Mouse (Mus musculus): Measurements from ENCODE around the gene Cpsf4. TPM values are rescaled to one million over a fixed set of nuclear protein-coding genes. Genes with fewer than 3 reads are reported as not detected.

The Cpsf4 gene
- polyA plus RNA-seq, 1 experiment from 2014 or later, result 35.9 TPM

- Histone ChIP-seq H3K9me3 (ENCODE audit: control insufficient read depth, low read length) (no peaks in the 10 kb centered on the region), H3K27ac (ENCODE audit: low read depth, low read length) (no peak overlapping the region), H3K9ac (ENCODE audit: low read length) (no peak overlapping the region), H3K27me3 (ENCODE audit: control insufficient read depth, insufficient read depth, low read length) (no peaks in the 10 kb centered on the region), H3K4me2 (no peak overlapping the region), H3K36me3 (ENCODE audit: control insufficient read depth, insufficient read depth, low read length) (peaks cover 19% of the 10 kb centered on the region), H3K4me3 (ENCODE audit: low read depth, low read length) (no peak overlapping the region), H3K4me1 (ENCODE audit: control insufficient read depth, insufficient read depth, low read length) (peaks cover 7% of the 10 kb centered on the region)
- 95% methylated on average over 14 of the region's 14 CpGs for WGBS
- no peak for ATAC-seq (ENCODE audit: low FRiP score)
- DNase-seq (ENCODE audit: low spot score, missing footprints), result no peak
Observed at GRCm38 (mm10) chr5:145161361-145161760, 5.7 kb upstream of the Cpsf4 start.

GRCm38 (mm10) chr5:145164710-145165109 lies 2.3 kb upstream of the Cpsf4 start:
- H3K4me1 ChIP-seq (ENCODE audit: control insufficient read depth, insufficient read depth, low read length), result peaks cover 14% of the 10 kb centered on the region
- DNase-seq (ENCODE audit: low spot score, missing footprints) (no peak), ATAC-seq (ENCODE audit: low FRiP score) (no peak)
- WGBS, result 73% methylated on average over 3 of the region's 3 CpGs
- H3K9me3 ChIP-seq (ENCODE audit: control insufficient read depth, low read length), result no peaks in the 10 kb centered on the region
- no peak overlapping the region for H3K4me3 ChIP-seq (ENCODE audit: low read depth, low read length)
- H3K9ac ChIP-seq (ENCODE audit: low read length), result no peak overlapping the region
- peaks cover 13% of the 10 kb centered on the region; the same call in 1 of the 2 replicates for H3K36me3 ChIP-seq (ENCODE audit: control insufficient read depth, insufficient read depth, low read length)
- no peak overlapping the region for H3K4me2 ChIP-seq
- no peak overlapping the region for H3K27ac ChIP-seq (ENCODE audit: low read depth, low read length)
- no peaks in the 10 kb centered on the region for H3K27me3 ChIP-seq (ENCODE audit: control insufficient read depth, insufficient read depth, low read length)

- H3K27me3 ChIP-seq (ENCODE audit: control insufficient read depth, insufficient read depth, low read length), result no peaks in the 10 kb centered on the region
- peaks cover 14% of the 10 kb centered on the region for H3K4me1 ChIP-seq (ENCODE audit: control insufficient read depth, insufficient read depth, low read length)
- H3K27ac ChIP-seq (ENCODE audit: low read depth, low read length), result no peak overlapping the region
- H3K9ac ChIP-seq (ENCODE audit: low read length), result no peak overlapping the region
- peaks cover 13% of the 10 kb centered on the region; the same call in 1 of the 2 replicates for H3K36me3 ChIP-seq (ENCODE audit: control insufficient read depth, insufficient read depth, low read length)
- ATAC-seq (ENCODE audit: low FRiP score) (no peak), DNase-seq (ENCODE audit: low spot score, missing footprints) (no peak)
- H3K4me3 ChIP-seq (ENCODE audit: low read depth, low read length), result no peak overlapping the region
- H3K9me3 ChIP-seq (ENCODE audit: control insufficient read depth, low read length), result no peaks in the 10 kb centered on the region
- no peak overlapping the region for H3K4me2 ChIP-seq
- WGBS, result 86% methylated on average over 15 of the region's 15 CpGs
Observed at GRCm38 (mm10) chr5:145165184-145165583, 1.8 kb upstream of the Cpsf4 start.

- Histone ChIP-seq H3K4me1 (ENCODE audit: control insufficient read depth, insufficient read depth, low read length) (peaks cover 14% of the 10 kb centered on the region), H3K9me3 (ENCODE audit: control insufficient read depth, low read length) (no peaks in the 10 kb centered on the region), H3K27me3 (ENCODE audit: control insufficient read depth, insufficient read depth, low read length) (no peaks in the 10 kb centered on the region), H3K9ac (ENCODE audit: low read length) (peak overlapping the region; percentile 90), H3K27ac (ENCODE audit: low read depth, low read length) (no peak overlapping the region), H3K4me2 (peak overlapping the region; percentile 88), H3K4me3 (ENCODE audit: low read depth, low read length) (peak overlapping the region; percentile 89), H3K36me3 (ENCODE audit: control insufficient read depth, insufficient read depth, low read length) (peaks cover 15% of the 10 kb centered on the region; the same call in 1 of the 2 replicates)
- WGBS, result under 1% methylated on average over 28 of the region's 28 CpGs
- DNase-seq (ENCODE audit: low spot score, missing footprints), result no peak
- peak; percentile 80 for ATAC-seq (ENCODE audit: low FRiP score)
Observed at GRCm38 (mm10) chr5:145167306-145167661, 271 bp downstream of the Cpsf4 start.

GRCm38 (mm10) chr5:145178461-145178980 lies 11.5 kb downstream of the Cpsf4 start:
- H3K27me3 ChIP-seq (ENCODE audit: control insufficient read depth, insufficient read depth, low read length), result no peaks in the 10 kb centered on the region
- H3K27ac ChIP-seq (ENCODE audit: low read depth, low read length), result no peak overlapping the region
- H3K4me1 ChIP-seq (ENCODE audit: control insufficient read depth, insufficient read depth, low read length), result no peaks in the 10 kb centered on the region
- ATAC-seq (ENCODE audit: low FRiP score) (no peak), DNase-seq (ENCODE audit: low spot score, missing footprints) (no peak)
- 89% methylated on average over 18 of the region's 18 CpGs for WGBS
- H3K4me3 ChIP-seq (ENCODE audit: low read depth, low read length), result no peak overlapping the region
- no peaks in the 10 kb centered on the region for H3K9me3 ChIP-seq (ENCODE audit: control insufficient read depth, low read length)
- H3K36me3 ChIP-seq (ENCODE audit: control insufficient read depth, insufficient read depth, low read length), result peaks cover 56% of the 10 kb centered on the region
- no peak overlapping the region for H3K9ac ChIP-seq (ENCODE audit: low read length)
- H3K4me2 ChIP-seq, result no peak overlapping the region

- 92% methylated on average over 2 of the region's 2 CpGs for WGBS
- ATAC-seq (ENCODE audit: low FRiP score) (no peak), DNase-seq (ENCODE audit: low spot score, missing footprints) (no peak)
- Histone ChIP-seq H3K36me3 (ENCODE audit: control insufficient read depth, insufficient read depth, low read length) (peaks cover 37% of the 10 kb centered on the region), H3K4me3 (ENCODE audit: low read depth, low read length) (no peak overlapping the region), H3K27me3 (ENCODE audit: control insufficient read depth, insufficient read depth, low read length) (no peaks in the 10 kb centered on the region), H3K4me1 (ENCODE audit: control insufficient read depth, insufficient read depth, low read length) (peaks cover 2% of the 10 kb centered on the region), H3K4me2 (no peak overlapping the region), H3K9me3 (ENCODE audit: control insufficient read depth, low read length) (no peaks in the 10 kb centered on the region), H3K27ac (ENCODE audit: low read depth, low read length) (no peak overlapping the region), H3K9ac (ENCODE audit: low read length) (no peak overlapping the region)
Observed at GRCm38 (mm10) chr5:145185244-145185643, 18.2 kb downstream of the Cpsf4 start.

GRCm38 (mm10) chr5:145189416-145189815 lies 22.4 kb downstream of the Cpsf4 start:
- DNase-seq (ENCODE audit: low spot score, missing footprints) (no peak), ATAC-seq (ENCODE audit: low FRiP score) (no peak)
- Histone ChIP-seq H3K27me3 (ENCODE audit: control insufficient read depth, insufficient read depth, low read length) (no peaks in the 10 kb centered on the region), H3K9ac (ENCODE audit: low read length) (no peak overlapping the region), H3K9me3 (ENCODE audit: control insufficient read depth, low read length) (no peaks in the 10 kb centered on the region), H3K36me3 (ENCODE audit: control insufficient read depth, insufficient read depth, low read length) (peaks cover 12% of the 10 kb centered on the region; the same call in 1 of the 2 replicates), H3K4me2 (no peak overlapping the region), H3K4me3 (ENCODE audit: low read depth, low read length) (no peak overlapping the region), H3K27ac (ENCODE audit: low read depth, low read length) (no peak overlapping the region), H3K4me1 (ENCODE audit: control insufficient read depth, insufficient read depth, low read length) (peaks cover 7% of the 10 kb centered on the region)
- WGBS, result 95% methylated on average over 6 of the region's 6 CpGs

- H3K4me1 ChIP-seq (ENCODE audit: control insufficient read depth, insufficient read depth, low read length), result peaks cover 7% of the 10 kb centered on the region
- peak overlapping the region; percentile 89 for H3K4me3 ChIP-seq (ENCODE audit: low read depth, low read length)
- no peaks in the 10 kb centered on the region for H3K27me3 ChIP-seq (ENCODE audit: control insufficient read depth, insufficient read depth, low read length)
- H3K9me3 ChIP-seq (ENCODE audit: control insufficient read depth, low read length), result no peaks in the 10 kb centered on the region
- 60% methylated on average over 5 of the region's 5 CpGs for WGBS
- H3K36me3 ChIP-seq (ENCODE audit: control insufficient read depth, insufficient read depth, low read length), result peaks cover 12% of the 10 kb centered on the region
- DNase-seq (ENCODE audit: low spot score, missing footprints) (no peak), ATAC-seq (ENCODE audit: low FRiP score) (no peak)
- H3K27ac ChIP-seq (ENCODE audit: low read depth, low read length), result no peak overlapping the region
- H3K9ac ChIP-seq (ENCODE audit: low read length), result peak overlapping the region; percentile 95
- H3K4me2 ChIP-seq, result peak overlapping the region; percentile 84
Observed at GRCm38 (mm10) chr5:145190373-145190772, 23.4 kb downstream of the Cpsf4 start.

GRCm38 (mm10) chr5:145190875-145191798 lies 24.1 kb downstream of the Cpsf4 start:
- Histone ChIP-seq H3K36me3 (ENCODE audit: control insufficient read depth, insufficient read depth, low read length) (peaks cover 10% of the 10 kb centered on the region), H3K4me1 (ENCODE audit: control insufficient read depth, insufficient read depth, low read length) (peaks cover 7% of the 10 kb centered on the region), H3K9ac (ENCODE audit: low read length) (peak overlapping the region; percentile 95), H3K4me3 (ENCODE audit: low read depth, low read length) (peak overlapping the region; percentile 89), H3K4me2 (peak overlapping the region; percentile 84), H3K27ac (ENCODE audit: low read depth, low read length) (peak overlapping the region; percentile 80), H3K27me3 (ENCODE audit: control insufficient read depth, insufficient read depth, low read length) (no peaks in the 10 kb centered on the region), H3K9me3 (ENCODE audit: control insufficient read depth, low read length) (no peaks in the 10 kb centered on the region)
- DNase-seq (ENCODE audit: low spot score, missing footprints), result peak; percentile 99
- WGBS, result 1% methylated on average over 41 of the region's 41 CpGs
- peak; percentile 93 for ATAC-seq (ENCODE audit: low FRiP score)
